Mouse (Mus musculus) CH12.LX (cell line): ENCODE results near the gene Eif3c. TPM values are rescaled to one million over a fixed set of nuclear protein-coding genes. Genes with fewer than 3 reads are reported as not detected.

Source experiments
- DNase-seq: peaks from one replicate; pipeline ENCODE4 v3.0.0-alpha.2; 2013; ENCODE audit errors: extremely low read depth
- H3K27ac ChIP-seq: 2 replicates; pipeline ENCODE4 v1.5.1; 2012; ENCODE audit warnings: low read depth, mild to moderate bottlenecking, control low read depth, moderate library complexity; ENCODE audit not compliant: insufficient read depth
- H3K27me3 ChIP-seq: replicated peaks from 2 replicates; pipeline ENCODE3; 2012; ENCODE audit warnings: inconsistent platforms
- H3K36me3 ChIP-seq, 2 experiments: replicated peaks in 1 of 2; 2 replicates each; pipeline versions ENCODE3 to v1.6.1; 2012; ENCODE audit warnings: inconsistent platforms in 1 of 2, low read length in 1 of 2, mild to moderate bottlenecking in 1 of 2, mixed read lengths in 1 of 2, moderate library complexity in 1 of 2; ENCODE audit not compliant: control insufficient read depth in 1 of 2, insufficient read depth in 1 of 2
- H3K4me1 ChIP-seq, 2 experiments: 2 replicates each; pipeline ENCODE4 v1.6.1; 2012; ENCODE audit warnings: inconsistent platforms in 1 of 2, moderate library complexity in 1 of 2; ENCODE audit not compliant: insufficient read depth in 2 of 2, control insufficient read depth in 1 of 2
- H3K4me2 ChIP-seq: 2 replicates; pipeline ENCODE4 v1.6.1; 2012; ENCODE audit warnings: low read depth, mild to moderate bottlenecking, control low read depth; ENCODE audit not compliant: poor library complexity, insufficient read depth, severe bottlenecking
- H3K4me3 ChIP-seq, 3 experiments: fragments of 150-350 bp in 1 of 3; sonication (generic) in 1 of 3; replicated peaks in 1 of 3; 2 replicates each; pipeline versions ENCODE3 to v1.5.1; 2011 to 2012; ENCODE audit warnings: low read depth in 2 of 3, low read length in 2 of 3, mild to moderate bottlenecking in 2 of 3, moderate library complexity in 2 of 3, control low read depth in 1 of 3, improper control_type of control experiment in 1 of 3, inconsistent platforms in 1 of 3, mixed read lengths in 1 of 3; ENCODE audit not compliant: poor library complexity in 1 of 3
- H3K79me2 ChIP-seq: replicated peaks from 2 replicates; pipeline ENCODE4 v1.6.1; 2012; ENCODE audit warnings: mild to moderate bottlenecking, moderate library complexity; ENCODE audit not compliant: control insufficient read depth, poor library complexity, insufficient read depth, severe bottlenecking; ENCODE audit errors: extremely low read depth
- H3K9ac ChIP-seq: 2 replicates; pipeline ENCODE4 v1.6.1; 2012; ENCODE audit warnings: low read depth, mild to moderate bottlenecking, control low read depth, moderate library complexity; ENCODE audit not compliant: insufficient read depth
- H3K9me3 ChIP-seq: replicated peaks from 2 replicates; pipeline ENCODE3; 2012; ENCODE audit warnings: low read length, inconsistent platforms, mixed read lengths
- BHLHE40 ChIP-seq: IDR thresholded peaks from 2 replicates; pipeline ENCODE4 v1.6.1; 2011; ENCODE audit warnings: mild to moderate bottlenecking, low read depth, low read length, improper control_type of control experiment
- CHD2 ChIP-seq: IDR thresholded peaks from 2 replicates; pipeline ENCODE4 v1.6.1; 2011; ENCODE audit warnings: low read length, improper control_type of control experiment
- ELF1 ChIP-seq: IDR thresholded peaks from 2 replicates; pipeline ENCODE4 v1.6.1; 2014; ENCODE audit warnings: low read depth, mild to moderate bottlenecking, inconsistent platforms, low read length, improper control_type of control experiment
- EP300 ChIP-seq: IDR thresholded peaks from 2 replicates; pipeline ENCODE4 v1.6.1; 2011; ENCODE audit warnings: low read length, improper control_type of control experiment
- ETS1 ChIP-seq: conservative IDR thresholded peaks from 2 replicates; pipeline ENCODE4 v1.6.1; 2012; ENCODE audit warnings: low read depth, mild to moderate bottlenecking, inconsistent platforms, low read length, improper control_type of control experiment, moderate library complexity
- GABPA ChIP-seq: IDR thresholded peaks from 2 replicates; pipeline ENCODE4 v1.6.1; 2012; ENCODE audit warnings: low read depth, low read length, improper control_type of control experiment, inconsistent platforms; ENCODE audit not compliant: insufficient replicate concordance
- KAT2A ChIP-seq: IDR thresholded peaks from 2 replicates; pipeline ENCODE4 v1.6.1; 2012; ENCODE audit warnings: low read length, improper control_type of control experiment, inconsistent platforms; ENCODE audit not compliant: insufficient replicate concordance
- MAFK ChIP-seq: IDR thresholded peaks from 2 replicates; pipeline ENCODE4 v1.6.1; 2011; ENCODE audit warnings: low read length, improper control_type of control experiment; ENCODE audit not compliant: insufficient replicate concordance
- MAX ChIP-seq: IDR thresholded peaks from 2 replicates; pipeline ENCODE4 v1.6.1; 2011; ENCODE audit warnings: low read length, improper control_type of control experiment
- MEF2A ChIP-seq: IDR thresholded peaks from 2 replicates; pipeline ENCODE4 v1.6.1; 2014; ENCODE audit warnings: low read depth, mild to moderate bottlenecking, inconsistent platforms, low read length, improper control_type of control experiment, borderline replicate concordance
- RAD21 ChIP-seq: IDR thresholded peaks from 2 replicates; pipeline ENCODE4 v1.6.1; 2011; ENCODE audit warnings: low read depth, mild to moderate bottlenecking, low read length, improper control_type of control experiment, moderate library complexity
- RCOR1 ChIP-seq: conservative IDR thresholded peaks from 2 replicates; pipeline ENCODE4 v1.6.1; 2012; ENCODE audit warnings: low read depth, mild to moderate bottlenecking, inconsistent platforms, low read length, improper control_type of control experiment
- TBP ChIP-seq: conservative IDR thresholded peaks from 2 replicates; pipeline ENCODE4 v1.6.1; 2011; ENCODE audit warnings: low read depth, low read length, improper control_type of control experiment
- TCF12 ChIP-seq: IDR thresholded peaks from 2 replicates; pipeline ENCODE4 v1.6.1; 2014; ENCODE audit warnings: low read depth, mild to moderate bottlenecking, inconsistent platforms, low read length, improper control_type of control experiment
- UBTF ChIP-seq: IDR thresholded peaks from 2 replicates; pipeline ENCODE4 v1.6.1; 2012; ENCODE audit warnings: low read depth, mild to moderate bottlenecking, inconsistent platforms, low read length, improper control_type of control experiment, moderate library complexity
- USF2 ChIP-seq: conservative IDR thresholded peaks from 2 replicates; pipeline ENCODE4 v1.6.1; 2011; ENCODE audit warnings: low read depth, low read length, improper control_type of control experiment
- ZC3H11A ChIP-seq: IDR thresholded peaks from 2 replicates; pipeline ENCODE4 v1.6.1; 2012; ENCODE audit warnings: low read depth, mild to moderate bottlenecking, inconsistent platforms, low read length, improper control_type of control experiment
- ZKSCAN1 ChIP-seq: IDR thresholded peaks from 2 replicates; pipeline ENCODE4 v1.6.1; 2012; ENCODE audit warnings: low read depth, inconsistent platforms, low read length, improper control_type of control experiment, borderline replicate concordance
- ZMIZ1 ChIP-seq: IDR thresholded peaks from 2 replicates; pipeline ENCODE4 v1.6.1; 2012; ENCODE audit warnings: low read depth, mild to moderate bottlenecking, inconsistent platforms, low read length, improper control_type of control experiment
- dilution Hi-C: fragments of 300-500 bp; cut with MboI; formaldehyde crosslinking; loops from 2 replicates; pipeline ENCODE4 v1.14.3; 2020; ENCODE audit warnings: low sequenced_read_pairs; ENCODE audit not compliant: extremely low pct_unique_long_range_greater_than_20kb, extremely low pct_ligation_motif_present
- in situ Hi-C: fragments of 300-500 bp; cut with MboI; formaldehyde crosslinking; loops from 3 replicates; pipeline ENCODE4 v1.14.3; 2019; ENCODE audit warnings: low sequenced_read_pairs, low pct_ligation_motif_present, low pct_unique_long_range_greater_than_20kb, mixed read lengths
- polyA plus RNA-seq: library from polyadenylated mRNA; unstranded; fragments of >175 nt; gene quantifications from 2 replicates; pipeline ENCODE4 v1.2.1, GENCODE M21; 2012; ENCODE audit warnings: low read depth; ENCODE audit not compliant: insufficient read length
- total RNA-seq, 2 experiments: library from RNA; depleted of rRNA; stranded (reverse); fragments of 300-350 nt in 1 of 2; fragments of >200 nt in 1 of 2; gene quantifications; 2 replicates each; pipeline ENCODE4 v1.2.3; 2012 to 2014

The Eif3c gene
- total and polyA plus RNA-seq, 3 experiments: 202 to 348 (median 276) TPM

GRCm38 (mm10) chr7:126583251-126583709 is 17.1 kb upstream of the Eif3c start (continued):
- peak; percentile 95 for TF ChIP-seq ELF1
- TF ChIP-seq USF2: peak; percentile 98
- TF ChIP-seq TBP: peak; percentile 84; the same call in 1 of the 2 replicates
- 0 out of 2 replicates have a peak, but pooled peaks have one; percentile 50 for TF ChIP-seq TCF12
- TF ChIP-seq EP300: no peak

- Histone ChIP-seq H3K9ac (peak overlapping the region; percentile 65; the same call in 1 of the 2 replicates), H3K27me3 (no peaks in the 10 kb centered on the region), H3K9me3 (no peaks in the 10 kb centered on the region), H3K79me2 (no peaks in the 10 kb centered on the region), H3K4me3 (peak overlapping the region; percentile 25 to 57 (median 42)), H3K4me1 (peaks cover 9 to 33% of the 10 kb centered on the region in 2 experiments; a peak in 3 of 4 replicates), H3K4me2 (peak overlapping the region; percentile 3), H3K27ac (no peak overlapping the region), H3K36me3 (peaks cover 17 to 51% of the 10 kb centered on the region in 2 experiments)
- no peak for DNase-seq
- dilution Hi-C loops: no loop called here
- in situ Hi-C loops: loop anchor here (5.0 kb wide), 1 partner anchor 40 kb away; no protein-coding TSS in a partner anchor
- TF ChIP-seq MAX (no peak), RAD21 (no peak), ZMIZ1 (no peak), UBTF (no peak), ETS1 (no peak), MEF2A (no peak), MAFK (no peak), TCF12 (no peak), BHLHE40 (no peak), ELF1 (no peak), KAT2A (no peak), CHD2 (no peak), RCOR1 (no peak), ZKSCAN1 (no peak), GABPA (no peak), ZC3H11A (no peak)
Measured at GRCm38 (mm10) chr7:126582759-126583158, 16.5 kb upstream of the Eif3c start.
